Mouse (Mus musculus): ENCODE results near the gene Ascl3. TPM values are rescaled to one million over a fixed set of nuclear protein-coding genes. Genes with fewer than 3 reads are reported as not detected.

Ascl3 gene
- polyA plus RNA-seq, 1 experiment from 2014 or later, result not detected

GRCm38 (mm10) chr7:109704016-109704377, 27.5 kb downstream of the Ascl3 start:
- DNase-seq, result no peak

DNA sequence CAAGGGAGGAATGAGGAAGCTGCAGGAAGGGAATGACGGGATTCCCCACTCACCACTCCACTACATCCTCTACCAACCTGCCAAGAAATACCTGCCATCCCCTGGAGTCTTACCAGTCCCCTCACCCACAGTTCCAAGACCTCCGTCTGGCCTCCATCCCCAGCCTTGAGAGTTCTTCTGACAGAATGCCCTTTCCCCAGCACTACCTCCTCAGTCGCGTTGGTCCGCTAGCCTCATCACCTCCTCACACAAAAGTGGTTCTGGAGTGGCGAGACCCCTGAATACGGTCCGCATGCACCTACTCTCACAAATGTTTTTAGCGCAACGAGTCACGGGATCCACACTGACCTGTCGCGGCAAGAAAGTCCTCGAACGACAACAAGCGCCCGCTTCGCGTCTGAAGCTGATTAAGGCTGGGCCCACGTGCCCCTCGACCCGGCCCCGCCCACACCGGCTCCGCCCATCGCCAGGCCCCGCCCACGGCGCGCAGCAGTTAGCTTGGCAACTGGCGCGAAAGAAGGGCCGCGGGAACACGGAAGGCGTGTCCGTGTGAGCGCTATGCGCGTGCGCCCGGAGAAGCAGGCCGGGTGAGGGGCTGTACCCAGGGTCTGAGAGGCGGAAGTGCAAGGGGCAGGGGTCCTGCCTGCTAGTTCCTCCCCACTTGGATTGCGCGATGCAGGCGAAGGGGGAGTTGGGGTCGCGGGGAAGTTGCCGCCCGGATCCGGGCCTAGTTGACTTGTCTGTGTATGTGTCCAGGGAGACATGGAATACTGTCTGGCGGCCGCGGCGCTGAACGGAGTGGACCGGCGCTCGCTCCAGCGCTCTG, 28.1 kb downstream of the Ascl3 start, which contains the start of the genes St5 and Akip1:
Gene St5, minus strand, starts transcription at position 416 of the 826 bp plus-strand sequence.
Gene Akip1, plus strand, starts transcription at position 501 of the 826 bp plus-strand sequence.
- Histone ChIP-seq H3K27me3 (ENCODE audit: control insufficient read depth, insufficient read depth, low read length) (no peaks in the 10 kb centered on the region), H3K4me3 (replicated peaks; ENCODE audit: low read depth, low read length) (peak within 1 kb of the TSS; percentile 63), H3K9ac (replicated peaks; ENCODE audit: low read length) (peak within 1 kb of the TSS; percentile 59), H3K9me3 (ENCODE audit: control insufficient read depth, low read length) (no peaks in the 10 kb centered on the region), H3K27ac (replicated peaks; ENCODE audit: low read depth, low read length) (peak within 1 kb of the TSS; percentile 21; the same call in 1 of the 2 replicates), H3K4me2 (ENCODE audit: low read length) (peak within 1 kb of the TSS; percentile 72), H3K4me1 (ENCODE audit: control insufficient read depth, insufficient read depth, low read length) (no peaks in the 10 kb centered on the region), H3K36me3 (ENCODE audit: control insufficient read depth, insufficient read depth, low read length) (0 out of 2 replicates have a peak, but pooled peaks cover 2% of the 10 kb centered on the region)
- under 1% methylated on average over 61 of the region's 61 CpGs for WGBS
- DNase-seq (peak; percentile 95), ATAC-seq (ENCODE audit: low FRiP score, low TSS enrichment) (peak; percentile 98)

More at GRCm38 (mm10) chr7:109704016-109704377, 27.5 kb downstream of the Ascl3 start:
- H3K4me1 ChIP-seq (ENCODE audit: control insufficient read depth, insufficient read depth, low read length), result no peaks in the 10 kb centered on the region
- 0 out of 2 replicates have a peak, but pooled peaks cover 2% of the 10 kb centered on the region for H3K36me3 ChIP-seq (ENCODE audit: control insufficient read depth, insufficient read depth, low read length)
- H3K4me2 ChIP-seq (ENCODE audit: low read length), result peak overlapping the region; percentile 72
- peak overlapping the region; percentile 59 for H3K9ac ChIP-seq (replicated peaks; ENCODE audit: low read length)
- no peaks in the 10 kb centered on the region for H3K27me3 ChIP-seq (ENCODE audit: control insufficient read depth, insufficient read depth, low read length)
- ATAC-seq (ENCODE audit: low FRiP score, low TSS enrichment), result no peak; the same call in 1 of the 2 replicates
- peak overlapping the region; percentile 63 for H3K4me3 ChIP-seq (replicated peaks; ENCODE audit: low read depth, low read length)
- WGBS, result 2% methylated on average over 17 of the region's 17 CpGs
- H3K27ac ChIP-seq (replicated peaks; ENCODE audit: low read depth, low read length), result peak overlapping the region; percentile 21; the same call in 1 of the 2 replicates
- H3K9me3 ChIP-seq (ENCODE audit: control insufficient read depth, low read length), result no peaks in the 10 kb centered on the region

GRCm38 (mm10) chr7:109702721-109703120, 28.8 kb downstream of the Ascl3 start:
- H3K4me1 ChIP-seq (ENCODE audit: control insufficient read depth, insufficient read depth, low read length), result no peaks in the 10 kb centered on the region
- DNase-seq, result no peak
- no peaks in the 10 kb centered on the region for H3K9me3 ChIP-seq (ENCODE audit: control insufficient read depth, low read length)
- no peaks in the 10 kb centered on the region for H3K27me3 ChIP-seq (ENCODE audit: control insufficient read depth, insufficient read depth, low read length)
- WGBS, result 33% methylated on average over 4 of the region's 4 CpGs
- H3K9ac ChIP-seq (replicated peaks; ENCODE audit: low read length), result no peak overlapping the region
- H3K4me3 ChIP-seq (replicated peaks; ENCODE audit: low read depth, low read length), result peak overlapping the region; percentile 63
- H3K27ac ChIP-seq (replicated peaks; ENCODE audit: low read depth, low read length), result no peak overlapping the region
- H3K4me2 ChIP-seq (ENCODE audit: low read length), result peak overlapping the region; percentile 72
- ATAC-seq (ENCODE audit: low FRiP score, low TSS enrichment), result no peak
- H3K36me3 ChIP-seq (ENCODE audit: control insufficient read depth, insufficient read depth, low read length), result no peaks in the 10 kb centered on the region

DNA sequence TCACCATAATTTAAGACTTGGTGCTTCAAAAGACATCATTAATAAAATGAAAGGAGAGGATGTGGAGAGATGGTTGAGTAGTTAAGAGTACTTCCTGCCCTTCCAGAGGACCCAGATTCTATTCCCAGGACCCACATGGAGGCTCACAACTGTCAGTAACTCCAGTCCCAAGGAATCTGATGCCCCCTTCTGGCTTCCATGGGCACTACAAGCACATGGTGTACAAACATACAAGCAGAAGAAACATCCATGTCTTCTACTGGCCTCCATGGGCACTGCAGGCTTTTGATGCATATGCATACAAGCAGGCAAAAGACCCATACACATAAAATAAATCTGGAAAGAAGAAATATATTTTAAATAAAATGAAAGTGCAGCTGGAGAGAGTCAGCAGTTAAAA, 31.3 kb downstream of the Ascl3 start:
- no peaks in the 10 kb centered on the region for H3K27me3 ChIP-seq (ENCODE audit: control insufficient read depth, insufficient read depth, low read length)
- no peaks in the 10 kb centered on the region for H3K9me3 ChIP-seq (ENCODE audit: control insufficient read depth, low read length)
- no peak overlapping the region for H3K27ac ChIP-seq (replicated peaks; ENCODE audit: low read depth, low read length)
- H3K9ac ChIP-seq (replicated peaks; ENCODE audit: low read length), result no peak overlapping the region
- H3K4me3 ChIP-seq (replicated peaks; ENCODE audit: low read depth, low read length), result no peak overlapping the region
- H3K36me3 ChIP-seq (ENCODE audit: control insufficient read depth, insufficient read depth, low read length), result no peaks in the 10 kb centered on the region
- ATAC-seq (ENCODE audit: low FRiP score, low TSS enrichment), result no peak
- no peaks in the 10 kb centered on the region for H3K4me1 ChIP-seq (ENCODE audit: control insufficient read depth, insufficient read depth, low read length)
- no peak for DNase-seq
- H3K4me2 ChIP-seq (ENCODE audit: low read length), result no peak overlapping the region

DNA sequence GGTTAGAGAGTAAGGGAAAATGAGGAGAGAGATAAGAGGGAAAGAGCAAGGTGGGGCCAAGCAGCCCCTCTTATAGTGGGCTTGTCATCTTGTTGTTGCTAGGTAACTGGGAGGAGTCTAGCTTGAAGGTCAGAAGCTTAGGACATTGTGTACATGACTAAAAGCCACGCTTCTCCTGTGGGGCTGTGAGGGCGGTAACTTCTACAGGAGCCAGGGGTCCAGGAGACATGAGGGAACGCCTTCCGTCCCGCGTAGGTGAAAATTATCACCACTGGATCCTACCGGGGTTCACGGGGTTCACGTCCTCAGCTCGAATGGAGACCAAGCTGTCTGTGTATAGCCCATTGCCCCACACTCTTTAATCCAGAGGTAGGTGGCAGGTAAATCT, 36.2 kb downstream of the Ascl3 start:
- no peaks in the 10 kb centered on the region for H3K9me3 ChIP-seq (ENCODE audit: control insufficient read depth, low read length)
- no peak for DNase-seq
- no peaks in the 10 kb centered on the region for H3K27me3 ChIP-seq (ENCODE audit: control insufficient read depth, insufficient read depth, low read length)
- H3K9ac ChIP-seq (replicated peaks; ENCODE audit: low read length), result no peak overlapping the region
- H3K4me3 ChIP-seq (replicated peaks; ENCODE audit: low read depth, low read length), result no peak overlapping the region
- WGBS, result 90% methylated on average over 10 of the region's 10 CpGs
- no peak overlapping the region for H3K4me2 ChIP-seq (ENCODE audit: low read length)
- H3K36me3 ChIP-seq (ENCODE audit: control insufficient read depth, insufficient read depth, low read length), result no peaks in the 10 kb centered on the region
- no peaks in the 10 kb centered on the region for H3K4me1 ChIP-seq (ENCODE audit: control insufficient read depth, insufficient read depth, low read length)
- ATAC-seq (ENCODE audit: low FRiP score, low TSS enrichment), result no peak
- no peak overlapping the region for H3K27ac ChIP-seq (replicated peaks; ENCODE audit: low read depth, low read length)

DNA sequence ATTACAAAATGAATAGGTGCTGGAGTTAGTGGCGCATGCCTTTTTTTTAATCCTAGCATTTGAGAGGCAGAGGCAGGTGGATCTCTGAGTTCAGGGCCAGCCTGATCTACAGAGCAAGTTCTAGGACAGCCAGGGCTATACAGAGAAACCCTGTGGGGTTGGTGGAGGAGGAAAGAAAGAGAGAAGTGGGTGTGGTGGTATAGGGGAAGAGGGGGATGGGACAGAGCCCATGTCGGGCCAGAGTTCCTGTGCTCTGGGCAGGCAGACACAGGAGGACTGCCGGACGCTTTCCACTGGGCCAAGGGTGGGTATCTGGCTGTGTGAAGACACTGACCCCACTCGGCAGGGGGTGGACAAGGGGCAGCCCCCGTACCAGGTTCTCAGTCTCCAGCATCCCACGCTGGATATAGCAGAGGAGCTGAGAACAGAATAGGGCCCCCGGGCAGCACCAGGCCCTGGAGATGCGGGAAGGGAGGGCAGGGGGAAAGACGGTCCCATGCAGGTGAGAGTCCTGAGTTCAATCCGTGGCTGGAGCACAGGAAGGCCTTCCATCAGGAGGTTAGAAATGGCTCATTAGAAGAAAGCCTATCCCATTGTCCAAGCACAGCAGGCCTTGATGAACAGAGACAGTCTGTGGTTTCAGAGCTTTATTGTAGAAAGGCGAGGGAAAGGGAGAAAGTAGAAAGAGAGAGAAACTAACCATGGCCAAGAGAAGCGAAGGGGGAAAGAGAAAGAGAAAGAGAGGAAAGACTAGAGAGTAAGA, 36.8 kb downstream of the Ascl3 start:
- Histone ChIP-seq H3K27ac (replicated peaks; ENCODE audit: low read depth, low read length) (no peak overlapping the region), H3K9ac (replicated peaks; ENCODE audit: low read length) (no peak overlapping the region), H3K4me3 (replicated peaks; ENCODE audit: low read depth, low read length) (no peak overlapping the region), H3K36me3 (ENCODE audit: control insufficient read depth, insufficient read depth, low read length) (no peaks in the 10 kb centered on the region), H3K4me2 (ENCODE audit: low read length) (no peak overlapping the region), H3K27me3 (ENCODE audit: control insufficient read depth, insufficient read depth, low read length) (no peaks in the 10 kb centered on the region), H3K4me1 (ENCODE audit: control insufficient read depth, insufficient read depth, low read length) (no peaks in the 10 kb centered on the region), H3K9me3 (ENCODE audit: control insufficient read depth, low read length) (no peaks in the 10 kb centered on the region)
- WGBS, result 81% methylated on average over 13 of the region's 13 CpGs
- ATAC-seq (ENCODE audit: low FRiP score, low TSS enrichment), result no peak
- DNase-seq, result no peak

- 0 out of 2 replicates have a peak, but pooled peaks cover 5% of the 10 kb centered on the region for H3K4me1 ChIP-seq (ENCODE audit: control insufficient read depth, insufficient read depth, low read length)
- H3K36me3 ChIP-seq (ENCODE audit: control insufficient read depth, insufficient read depth, low read length), result no peaks in the 10 kb centered on the region
- no peaks in the 10 kb centered on the region for H3K27me3 ChIP-seq (ENCODE audit: control insufficient read depth, insufficient read depth, low read length)
- H3K4me2 ChIP-seq (ENCODE audit: low read length), result no peak overlapping the region
- WGBS, result 86% methylated on average over 5 of the region's 5 CpGs
- H3K9ac ChIP-seq (replicated peaks; ENCODE audit: low read length), result no peak overlapping the region
- no peak overlapping the region for H3K4me3 ChIP-seq (replicated peaks; ENCODE audit: low read depth, low read length)
- H3K9me3 ChIP-seq (ENCODE audit: control insufficient read depth, low read length), result no peaks in the 10 kb centered on the region
- ATAC-seq (ENCODE audit: low FRiP score, low TSS enrichment), result no peak
- H3K27ac ChIP-seq (replicated peaks; ENCODE audit: low read depth, low read length), result no peak overlapping the region
- DNase-seq, result no peak
Measured at GRCm38 (mm10) chr7:109690961-109691360, 40.6 kb downstream of the Ascl3 start.

DNA sequence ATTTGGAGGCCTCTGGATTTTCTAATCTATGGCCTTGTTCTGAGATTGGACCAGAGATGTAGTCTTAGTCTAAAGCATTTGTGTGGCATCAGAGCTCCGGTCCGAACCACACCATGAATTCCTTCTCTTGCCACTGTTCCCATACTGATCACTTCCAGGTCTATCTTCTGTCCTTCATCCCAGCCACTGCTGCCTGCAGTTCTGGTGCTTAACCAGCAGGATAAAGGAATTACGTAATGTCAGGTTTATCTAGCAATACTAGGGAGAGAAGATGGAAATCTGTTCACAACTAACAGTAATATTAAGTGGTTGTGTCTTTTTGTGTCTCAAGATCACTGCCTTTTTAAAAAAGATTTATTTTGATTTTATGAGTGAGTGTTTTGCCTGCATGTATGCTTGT, 41.4 kb downstream of the Ascl3 start:
- WGBS, result 90% methylated on average over 3 of the region's 3 CpGs
- ATAC-seq (ENCODE audit: low FRiP score, low TSS enrichment), result no peak

More for the DNA sequence above, 41.4 kb downstream of the Ascl3 start:
- Histone ChIP-seq H3K4me1 (ENCODE audit: control insufficient read depth, insufficient read depth, low read length) (0 out of 2 replicates have a peak, but pooled peaks cover 5% of the 10 kb centered on the region), H3K9me3 (ENCODE audit: control insufficient read depth, low read length) (no peaks in the 10 kb centered on the region), H3K36me3 (ENCODE audit: control insufficient read depth, insufficient read depth, low read length) (no peaks in the 10 kb centered on the region), H3K27ac (replicated peaks; ENCODE audit: low read depth, low read length) (no peak overlapping the region), H3K27me3 (ENCODE audit: control insufficient read depth, insufficient read depth, low read length) (no peaks in the 10 kb centered on the region), H3K4me3 (replicated peaks; ENCODE audit: low read depth, low read length) (no peak overlapping the region), H3K9ac (replicated peaks; ENCODE audit: low read length) (no peak overlapping the region), H3K4me2 (ENCODE audit: low read length) (no peak overlapping the region)
- no peak for DNase-seq

Measured in midbrain, embryonic 14.5 days (tissue).